In genomic region chr13:92370811-92371210, GRCm38 (mm10) we compare ENCODE assay signal across 21 mouse cellular contexts. TPM values are rescaled to one million over a fixed set of nuclear protein-coding genes. Genes with fewer than 3 reads are reported as not detected.
DNase-seq lines count a peak whose midpoint lies in the region; ATAC-seq lines count a peak whose summit lies in the region.
"Had no signal": no experiment of that assay in that cellular context is flagged by ENCODE, and none has a peak within 500 bp of the region (broad histone marks: within the 10 kb centered on the region; RNA-seq: fewer than 3 reads in every experiment).

No protein-coding gene starts in this region.

- peaks cover 4% of the 10 kb centered on the region; the same call in 1 of the 2 replicates for H3K9me3 ChIP-seq in heart, embryonic 12.5 days (replicated peaks)
- H3K9me3 ChIP-seq in megakaryocyte, embryonic 14.5 days: peaks cover 5% of the 10 kb centered on the region; the same call in 1 of the 2 replicates
- H3K9me3 ChIP-seq: G1E had no signal

- H3K4me3 ChIP-seq in heart, embryonic 12.5 days: no peak overlapping the region
- H3K4me3 ChIP-seq in megakaryocyte, embryonic 14.5 days (replicated peaks): peak overlapping the region; percentile 21

- H3K27me3 ChIP-seq in heart, embryonic 12.5 days (replicated peaks): no peaks in the 10 kb centered on the region
- no peaks in the 10 kb centered on the region for H3K27me3 ChIP-seq in megakaryocyte, embryonic 14.5 days (replicated peaks)
- H3K27me3 ChIP-seq: CH12.LX, Patski had no signal

- no peak overlapping the region for H3K27ac ChIP-seq in heart, embryonic 12.5 days (ENCODE audit: poor library complexity, severe bottlenecking)

- 75% methylated on average over 3 of the region's 3 CpGs for WGBS in heart, embryonic 12.5 days

- no peak for ATAC-seq in heart, embryonic 12.5 days (ENCODE audit: insufficient number of reproducible peaks, low FRiP score)
- ATAC-seq in megakaryocyte, adult 5-6 weeks (ENCODE audit: poor library complexity, severe bottlenecking): no peak
- ATAC-seq: activated CD4-positive, CD25-positive, alpha-beta regulatory T cell, adult 4 months; CD4-positive, CD25-positive, alpha-beta regulatory T cell, adult 4 months; Patski had no signal

- H3K4me1 ChIP-seq in heart, embryonic 12.5 days (replicated peaks): no peaks in the 10 kb centered on the region
- peaks cover 7% of the 10 kb centered on the region for H3K4me1 ChIP-seq in megakaryocyte, embryonic 14.5 days

- peak; percentile 82 for DNase-seq in heart, adult 11 months
- DNase-seq: adrenal gland, adult 2 months; adrenal gland, adult 8-10 months; adrenal gland, postnatal 10 days; adrenal gland, postnatal 14 days; adrenal gland, postnatal 25 days; adrenal gland, postnatal 36 days; B cell, adult 2 months; cerebellum, adult 11 months; cerebellum, adult 11-12 months; cerebellum, adult 18-20 months had no signal

- H3K36me3 ChIP-seq in heart, embryonic 12.5 days: peaks cover 31% of the 10 kb centered on the region
- H3K36me3 ChIP-seq in megakaryocyte, embryonic 14.5 days (replicated peaks; ENCODE audit: low read length): peaks cover 45% of the 10 kb centered on the region

- H3K9ac ChIP-seq in heart, embryonic 12.5 days: no peak overlapping the region

- H3K4me2 ChIP-seq in heart, embryonic 12.5 days: no peak overlapping the region

RNA-seq across cellular contexts. Expression of gene Msh3, which starts 16.0 kb away (rescaled TPM):
- polyA plus RNA-seq in heart, embryonic 12.5 days (2016; fragmentation: Nextera tagmentation; extraction: Ambion mirVana): 19.5 and 19.7 TPM in 2 replicates
- polyA plus RNA-seq in megakaryocyte, embryonic 14.5 days (2012; ENCODE audit: insufficient read depth, low replicate concordance): 1.2 TPM in 1 of 2 replicates, not detected in the other
- 17.3 and 21.3 TPM in 2 replicates for total RNA-seq in megakaryocyte, adult 5-6 weeks (2015)
- 27.5 and 34.6 TPM in 2 replicates for total RNA-seq in megakaryocyte, adult 5-6 weeks (2017)

RNA-seq across cellular contexts. Expression of gene Dhfr, which starts 16.3 kb away (rescaled TPM):
- polyA plus RNA-seq in heart, embryonic 12.5 days (2016; fragmentation: Nextera tagmentation; extraction: Ambion mirVana): 12.7 and 13.0 TPM in 2 replicates
- 0.34 TPM in 1 of 2 replicates, not detected in the other for polyA plus RNA-seq in megakaryocyte, embryonic 14.5 days (2012; ENCODE audit: insufficient read depth, low replicate concordance)
- total RNA-seq in megakaryocyte, adult 5-6 weeks (2015): 11.8 and 13.6 TPM in 2 replicates
- total RNA-seq in megakaryocyte, adult 5-6 weeks (2017): 12.6 and 12.7 TPM in 2 replicates

RNA-seq across cellular contexts. Expression of gene Ankrd34b, which starts 54.9 kb away (rescaled TPM):
- 0.22 and 0.30 TPM in 2 replicates for polyA plus RNA-seq in heart, embryonic 12.5 days (2016; fragmentation: Nextera tagmentation; extraction: Ambion mirVana)
- polyA plus RNA-seq in megakaryocyte, embryonic 14.5 days (2012; ENCODE audit: insufficient read depth, low replicate concordance): not detected in 2 replicates
- total RNA-seq in megakaryocyte, adult 5-6 weeks (2015): not detected in 2 replicates
- not detected in 2 replicates for total RNA-seq in megakaryocyte, adult 5-6 weeks (2017)
- total RNA-seq: CH12.LX, MEL had no signal
- polyA plus RNA-seq: C2C12, G1E had no signal

Comparison
In these comparisons a context has a peak if more than half of its experiments do, and no peak if none do; other contexts are left out.
1. RNA of gene Dhfr, which starts 16.3 kb away (polyA plus RNA-seq): 12.7 to 13.0 TPM in heart, embryonic 12.5 days; 0.34 TPM in megakaryocyte, embryonic 14.5 days; every median in the first group is over 10 times any median in the second.